21 mouse cellular contexts compared by ENCODE assay signal in the genomic region with DNA sequence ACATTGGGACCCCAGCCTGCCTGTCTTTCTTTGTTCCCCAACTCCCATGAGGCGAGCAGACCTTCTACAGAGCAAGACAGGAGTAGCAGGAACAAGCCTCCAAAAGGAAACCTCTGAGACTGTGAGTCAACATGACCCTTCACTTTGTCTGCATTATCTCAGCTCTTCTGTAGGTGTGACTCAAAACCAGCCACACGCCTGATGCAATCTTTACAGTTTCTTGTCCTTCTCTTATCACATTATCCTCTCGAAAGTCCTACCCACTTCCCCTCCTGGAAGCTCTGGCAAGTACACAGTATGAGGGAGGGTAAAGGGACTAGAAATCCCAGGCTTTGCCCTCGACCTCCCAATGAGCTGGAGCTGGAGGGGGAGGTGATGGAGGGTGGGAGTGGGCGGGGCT. TPM values are rescaled to one million over a fixed set of nuclear protein-coding genes. Genes with fewer than 3 reads are reported as not detected.
A peak's percentile ranks its signal among the peaks of the same experiment; 100 is the strongest.
DNase-seq lines count a peak whose midpoint lies in the region; ATAC-seq and TF ChIP-seq lines count a peak whose summit lies in the region.
"Had no signal": no experiment of that assay in that cellular context is flagged by ENCODE, and none has a peak within 500 bp of the region (broad histone marks: within the 10 kb centered on the region; RNA-seq: fewer than 3 reads in every experiment).

No protein-coding gene starts in this region.

- TF ChIP-seq RAD21 in CH12.LX (IDR thresholded peaks at IDR 0.05; ENCODE audit: low read depth, low read length): no peak

- TF ChIP-seq CTCF in CH12.LX (conservative IDR thresholded peaks at IDR 0.05 in 1 of 2, IDR thresholded peaks at IDR 0.05 in 1 of 2; ENCODE audit: low read depth in 2 of 2, low read length in 2 of 2): no peak

- TF ChIP-seq POLR2A in CH12.LX (IDR thresholded peaks at IDR 0.05; ENCODE audit: low read depth, low read length): no peak

- in situ Hi-C loops in CH12.LX (cut with MboI; ENCODE audit: low pct_ligation_motif_present, low pct_unique_long_range_greater_than_20kb, low sequenced_read_pairs): loop anchor here (10.0 to 25.0 kb wide), 2 partner anchors 171 to 349 kb away; a partner anchor contains a TSS

- peaks cover 7% of the 10 kb centered on the region for H3K27me3 ChIP-seq in CH12.LX (replicated peaks)
- H3K27me3 ChIP-seq in midbrain, embryonic 11.5 days (ENCODE audit: control insufficient read depth, insufficient read depth, low read length): no peaks in the 10 kb centered on the region
- H3K27me3 ChIP-seq: hindbrain, embryonic 15.5 days had no signal

- H3K4me1 ChIP-seq in CH12.LX (ENCODE audit: control insufficient read depth in 1 of 2, insufficient read depth in 2 of 2): peaks cover 0 to 6% of the 10 kb centered on the region in 2 experiments; a peak in 1 of 4 replicates
- peaks cover 8% of the 10 kb centered on the region for H3K4me1 ChIP-seq in midbrain, embryonic 11.5 days (ENCODE audit: control insufficient read depth, insufficient read depth, low read length)
- H3K4me1 ChIP-seq: embryonic facial prominence, embryonic 13.5 days had no signal

- no peak overlapping the region for H3K27ac ChIP-seq in CH12.LX (ENCODE audit: insufficient read depth, low read depth)
- no peak overlapping the region for H3K27ac ChIP-seq in midbrain, embryonic 11.5 days (ENCODE audit: low read depth, low read length)
- H3K27ac ChIP-seq: embryonic facial prominence, embryonic 13.5 days; forebrain, embryonic 12.5 days; hindbrain, embryonic 10.5 days; hindbrain, embryonic 15.5 days had no signal

- ATAC-seq in granulocyte monocyte progenitor cell, adult 5-6 weeks (replicated peaks; ENCODE audit: poor library complexity, severe bottlenecking): 0 out of 2 replicates have a peak, but pooled peaks have one; percentile 14
- no peak for ATAC-seq in midbrain, embryonic 11.5 days (ENCODE audit: low FRiP score)
- ATAC-seq: CD4-positive, CD25-positive, alpha-beta regulatory T cell, adult 4 months; forebrain, embryonic 16.5 days; inflammation-experienced regulatory T-cells, adult 6 months had no signal

- 54% methylated on average over 5 of the region's 5 CpGs for WGBS in midbrain, embryonic 11.5 days

- no peak overlapping the region for H3K4me3 ChIP-seq in CH12.LX (replicated peaks in 1 of 3; ENCODE audit: low read depth in 2 of 3, low read length in 2 of 3, poor library complexity in 1 of 3)
- H3K4me3 ChIP-seq in midbrain, embryonic 11.5 days (ENCODE audit: low read depth, low read length): no peak overlapping the region
- H3K4me3 ChIP-seq: embryonic facial prominence, embryonic 13.5 days; forebrain, embryonic 12.5 days; hindbrain, embryonic 10.5 days; hindbrain, embryonic 15.5 days had no signal

- peaks cover 6% of the 10 kb centered on the region for H3K9me3 ChIP-seq in CH12.LX (replicated peaks; ENCODE audit: low read length)
- H3K9me3 ChIP-seq in midbrain, embryonic 11.5 days (ENCODE audit: control insufficient read depth, low read length): no peaks in the 10 kb centered on the region
- H3K9me3 ChIP-seq: embryonic facial prominence, embryonic 13.5 days; forebrain, embryonic 12.5 days; hindbrain, embryonic 10.5 days; hindbrain, embryonic 15.5 days had no signal

- no peaks in the 10 kb centered on the region for H3K36me3 ChIP-seq in CH12.LX (replicated peaks in 1 of 2; ENCODE audit: control insufficient read depth in 1 of 2, insufficient read depth in 1 of 2, low read length in 1 of 2)
- H3K36me3 ChIP-seq in midbrain, embryonic 11.5 days (ENCODE audit: control insufficient read depth, insufficient read depth, low read length): no peaks in the 10 kb centered on the region
- H3K36me3 ChIP-seq: embryonic facial prominence, embryonic 13.5 days; forebrain, embryonic 12.5 days; hindbrain, embryonic 10.5 days; hindbrain, embryonic 15.5 days had no signal

- H3K9ac ChIP-seq in CH12.LX (ENCODE audit: insufficient read depth, low read depth): no peak overlapping the region
- H3K9ac ChIP-seq in midbrain, embryonic 11.5 days (ENCODE audit: low read length): no peak overlapping the region
- H3K9ac ChIP-seq: embryonic facial prominence, embryonic 13.5 days; forebrain, embryonic 12.5 days; hindbrain, embryonic 15.5 days had no signal

- dilution Hi-C loops in CH12.LX (cut with MboI; ENCODE audit: extremely low pct_ligation_motif_present, extremely low pct_unique_long_range_greater_than_20kb, low sequenced_read_pairs): no loop called here

- DNase-seq in 3T3-L1 (ENCODE audit: low read depth, low spot score): peak; percentile 83
- peak; percentile 24 for DNase-seq in CH12.LX (ENCODE audit: extremely low read depth)
- DNase-seq in yolk sac, embryonic 10.5 days (ENCODE audit: low spot score): peak; percentile 2
- no peak for DNase-seq in midbrain, embryonic 11.5 days (ENCODE audit: low spot score, missing footprints)
- DNase-seq in heart, postnatal 4 days: no peak
- no peak for DNase-seq in layer of hippocampus, postnatal 10 days (ENCODE audit: low spot score in 2 of 2)
- DNase-seq: adrenal gland, postnatal 10 days; cerebellum, adult 11 months; cerebellum, adult 8-10 months; cerebellum, postnatal 14 days; gastrocnemius, postnatal 14 days; heart, postnatal 10 days; kidney, adult 11 months had no signal

- no peak for TF ChIP-seq EP300 in CH12.LX (IDR thresholded peaks at IDR 0.05; ENCODE audit: low read length)

- no peak overlapping the region for H3K4me2 ChIP-seq in CH12.LX (ENCODE audit: insufficient read depth, low read depth, poor library complexity, severe bottlenecking)
- no peak overlapping the region for H3K4me2 ChIP-seq in midbrain, embryonic 11.5 days
- H3K4me2 ChIP-seq: embryonic facial prominence, embryonic 13.5 days; forebrain, embryonic 12.5 days; hindbrain, embryonic 15.5 days had no signal

- no peaks in the 10 kb centered on the region for H3K79me2 ChIP-seq in CH12.LX (replicated peaks; ENCODE audit: control insufficient read depth, extremely low read depth, insufficient read depth, poor library complexity, severe bottlenecking)

TF ChIP-seq in CH12.LX, 34 proteins besides CTCF, POLR2A, EP300 and RAD21:
- TF ChIP-seq RCOR1 (conservative IDR thresholded peaks at IDR 0.05; ENCODE audit: low read depth, low read length) (no peak), IRF4 (IDR thresholded peaks at IDR 0.05; ENCODE audit: low read depth, low read length) (peak; percentile 42; the same call in 1 of the 2 replicates)
TF ChIP-seq in CH12.LX: peak in this region for 1.

RNA-seq across cellular contexts. Expression of a gene that starts 28.8 kb away (rescaled TPM):
- total RNA-seq in CH12.LX (2012; rRNA removed) (20.4 and 22.7 TPM in 2 replicates), CH12.LX (2014; rRNA removed) (11.5 and 12.5 TPM in 2 replicates)
- polyA plus RNA-seq in CH12.LX (2012; ENCODE audit: insufficient read length, low read depth): 32.4 and 33.1 TPM in 2 replicates
- total RNA-seq in granulocyte monocyte progenitor cell, adult 5-6 weeks (2014; fragmentation: Nextera tagmentation): 33.2 and 35.2 TPM in 2 replicates
- total RNA-seq in granulocyte monocyte progenitor cell, adult 5-6 weeks (2017): 21.1 and 30.4 TPM in 2 replicates
- 15.5 and 16.6 TPM in 2 replicates for polyA plus RNA-seq in midbrain, embryonic 11.5 days (2014; fragmentation: Nextera tagmentation; extraction: Ambion mirVana)
- total RNA-seq in heart, postnatal 4 days (2021): 10 to 100 TPM; 20.4 to 21.5 TPM
- 10 to 100 TPM; 82.7 to 85.8 TPM for total RNA-seq in layer of hippocampus, postnatal 10 days (2021)

Comparison
In these comparisons a context has a peak if more than half of its experiments do, and no peak if none do; other contexts are left out.
1. DNase-seq: peak in 3T3-L1 (single experiment), CH12.LX (single experiment) and yolk sac, embryonic 10.5 days (single experiment); none in midbrain, embryonic 11.5 days (single experiment), heart, postnatal 4 days (single experiment) and layer of hippocampus, postnatal 10 days (0 of 2).